Mouse (Mus musculus) liver, embryonic 12.5 days (tissue): ENCODE measurements around the gene Cpe. TPM values are rescaled to one million over a fixed set of nuclear protein-coding genes. Genes with fewer than 3 reads are reported as not detected.

Experiments
- ATAC-seq: fragments of 200-750 bp; cut with Nextera tagmentation; 2 replicates; pipeline ENCODE4 v1.8.0; 2017; ENCODE audit warnings: moderate number of reproducible peaks, mild to moderate bottlenecking, moderate library complexity
- H3K27ac ChIP-seq: fragments of 300-500 bp; sonication (generic); 2 replicates; pipeline ENCODE4 v1.5.1; 2016; ENCODE audit warnings: mild to moderate bottlenecking
- H3K27me3 ChIP-seq: fragments of 300-500 bp; sonication (generic); replicated peaks from 2 replicates; pipeline ENCODE4 v1.6.1; 2016; ENCODE audit warnings: mild to moderate bottlenecking, moderate library complexity
- H3K36me3 ChIP-seq: fragments of 300-500 bp; sonication (generic); 2 replicates; pipeline ENCODE4 v1.6.1; 2016; ENCODE audit warnings: mild to moderate bottlenecking, moderate library complexity
- H3K4me1 ChIP-seq: fragments of 300-500 bp; sonication (generic); 2 replicates; pipeline ENCODE4 v1.6.1; 2016
- H3K4me2 ChIP-seq: fragments of 300-500 bp; sonication (generic); 2 replicates; pipeline ENCODE4 v1.6.1; 2016; ENCODE audit warnings: mild to moderate bottlenecking, moderate library complexity
- H3K4me3 ChIP-seq: fragments of 300-500 bp; sonication (generic); 2 replicates; pipeline ENCODE4 v1.5.1; 2016; ENCODE audit warnings: mild to moderate bottlenecking, moderate library complexity
- H3K9ac ChIP-seq: fragments of 300-500 bp; sonication (generic); 2 replicates; pipeline ENCODE4 v1.6.1; 2016; ENCODE audit warnings: mild to moderate bottlenecking, moderate library complexity
- H3K9me3 ChIP-seq: fragments of 300-500 bp; sonication (generic); replicated peaks from 2 replicates; pipeline ENCODE4 v1.6.1; 2016; ENCODE audit warnings: mild to moderate bottlenecking, moderate library complexity
- WGBS: fragments of 180-500 bp; shearing (Covaris S2); methylation state at CpG from one replicate; pipeline ENCODE4 v1.1.7; 2016; ENCODE audit not compliant: insufficient replicate concordance; 5-methylcytosine and 5-hydroxymethylcytosine counted together
- polyA plus RNA-seq: library from polyadenylated mRNA; unstranded; fragments of >200 nt; fragmentation: Nextera tagmentation; extraction: Ambion mirVana; gene quantifications from 2 replicates; pipeline ENCODE4 v1.2.1, GENCODE M21; 2016

Cpe gene
- polyA plus RNA-seq, 1 experiment from 2014 or later = 6.7 TPM

DNA sequence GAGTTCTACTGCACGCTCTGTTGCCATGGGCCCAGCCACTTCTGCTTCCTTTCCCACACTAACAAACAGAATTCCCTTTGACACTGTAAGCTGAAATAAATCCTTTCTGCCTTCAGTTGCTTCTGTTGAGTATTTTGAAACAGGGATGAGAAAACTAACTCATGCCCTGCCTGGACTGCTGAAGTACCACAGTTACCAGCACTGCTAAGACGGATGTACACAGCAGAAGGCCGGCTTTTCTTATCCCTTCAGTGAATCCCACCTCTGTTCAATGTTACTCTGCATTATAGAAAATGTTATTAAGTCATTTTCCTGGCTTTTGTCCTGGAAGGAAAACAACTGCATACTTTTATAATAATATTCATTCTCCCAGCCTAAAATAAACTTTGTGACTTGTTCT lies 45.7 kb downstream of the Cpe start:
- H3K4me3 ChIP-seq = no peak overlapping the region
- H3K4me1 ChIP-seq = no peaks in the 10 kb centered on the region
- ATAC-seq = no peak
- no peak overlapping the region for H3K4me2 ChIP-seq
- H3K9ac ChIP-seq = no peak overlapping the region
- no peaks in the 10 kb centered on the region for H3K9me3 ChIP-seq
- WGBS = 68% methylated on average over 3 of the region's 3 CpGs
- H3K36me3 ChIP-seq = no peaks in the 10 kb centered on the region
- no peaks in the 10 kb centered on the region for H3K27me3 ChIP-seq
- H3K27ac ChIP-seq = no peak overlapping the region

DNA sequence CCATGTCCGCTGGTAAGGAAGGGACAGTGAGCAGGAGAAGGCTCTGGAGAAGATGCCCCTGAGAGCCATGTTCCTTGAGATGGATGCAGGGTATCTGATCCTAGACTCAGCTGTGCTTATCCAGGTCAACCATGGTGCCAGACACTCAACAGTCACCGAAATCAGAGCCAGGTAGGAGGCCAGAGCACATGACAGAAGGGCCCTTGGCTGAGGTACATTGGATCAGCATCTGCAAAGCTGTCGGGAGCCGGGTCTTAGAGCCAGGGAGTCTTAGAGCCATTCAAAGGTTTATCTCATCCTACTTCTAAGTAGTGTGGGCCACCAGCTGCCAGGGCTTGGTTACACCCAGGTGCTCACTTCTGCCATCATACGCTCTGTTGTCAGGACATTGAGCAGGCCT lies 46.4 kb downstream of the Cpe start:
- no peaks in the 10 kb centered on the region for H3K9me3 ChIP-seq
- no peak overlapping the region for H3K4me3 ChIP-seq
- no peak overlapping the region for H3K27ac ChIP-seq
- no peak for ATAC-seq
- H3K27me3 ChIP-seq = no peaks in the 10 kb centered on the region
- 71% methylated on average over 5 of the region's 5 CpGs for WGBS
- no peaks in the 10 kb centered on the region for H3K36me3 ChIP-seq
- H3K9ac ChIP-seq = no peak overlapping the region
- no peaks in the 10 kb centered on the region for H3K4me1 ChIP-seq
- H3K4me2 ChIP-seq = no peak overlapping the region

DNA sequence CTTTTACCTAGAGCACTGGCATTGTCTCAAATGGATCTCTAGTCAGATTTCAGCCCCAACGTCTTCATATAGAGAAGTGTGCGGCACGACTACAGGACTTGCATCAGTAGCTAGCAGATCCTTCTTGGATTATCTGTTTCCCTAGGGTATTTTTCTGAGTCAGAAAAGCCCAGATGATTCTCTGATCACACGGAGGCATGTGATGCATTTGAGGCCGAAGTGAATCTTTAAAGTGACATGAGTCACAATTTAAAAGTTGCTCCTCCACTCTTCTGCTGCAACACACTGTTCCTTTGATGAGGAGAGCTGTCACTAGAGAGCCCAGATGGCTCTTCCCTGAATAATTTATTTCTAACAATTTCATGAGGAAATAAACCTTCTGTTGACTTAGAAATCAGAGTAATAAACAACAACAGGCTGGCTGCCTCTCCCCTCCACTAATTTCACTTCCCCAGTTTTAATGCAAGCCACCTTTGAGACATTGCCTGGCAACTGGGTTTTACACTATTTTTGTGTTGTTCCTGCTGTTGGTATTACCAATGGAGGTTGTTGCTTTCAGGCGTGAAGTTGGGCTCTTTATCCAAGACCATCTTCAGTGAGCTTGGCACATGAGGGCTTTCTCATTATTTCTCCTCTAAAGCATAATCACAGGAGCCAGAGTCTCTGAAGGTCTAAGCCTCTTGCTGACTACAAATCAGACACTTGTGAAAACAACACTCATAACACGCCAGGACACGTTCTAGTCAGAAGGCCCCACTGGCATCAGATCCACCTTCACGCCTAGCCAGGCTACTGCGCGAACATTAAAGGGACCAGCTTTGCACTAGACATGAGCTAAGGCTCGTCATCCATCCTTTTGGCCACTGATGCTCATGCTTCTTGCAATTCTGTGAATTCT lies 48.5 kb downstream of the Cpe start:
- Histone ChIP-seq H3K4me2 (no peak overlapping the region), H3K27me3 (no peaks in the 10 kb centered on the region), H3K4me3 (no peak overlapping the region), H3K4me1 (no peaks in the 10 kb centered on the region), H3K27ac (no peak overlapping the region), H3K9ac (no peak overlapping the region), H3K36me3 (no peaks in the 10 kb centered on the region), H3K9me3 (no peaks in the 10 kb centered on the region)
- 72% methylated on average over 12 of the region's 12 CpGs for WGBS
- no peak for ATAC-seq

- no peak overlapping the region for H3K27ac ChIP-seq
- H3K9ac ChIP-seq = no peak overlapping the region
- no peaks in the 10 kb centered on the region for H3K4me1 ChIP-seq
- no peaks in the 10 kb centered on the region for H3K36me3 ChIP-seq
- no peaks in the 10 kb centered on the region for H3K27me3 ChIP-seq
- no peak overlapping the region for H3K4me3 ChIP-seq
- H3K9me3 ChIP-seq = no peaks in the 10 kb centered on the region
- WGBS = 55% methylated on average over 4 of the region's 4 CpGs
- H3K4me2 ChIP-seq = no peak overlapping the region
- no peak for ATAC-seq
Observed at GRCm38 (mm10) chr8:64643382-64643781, 49.5 kb downstream of the Cpe start.

DNA sequence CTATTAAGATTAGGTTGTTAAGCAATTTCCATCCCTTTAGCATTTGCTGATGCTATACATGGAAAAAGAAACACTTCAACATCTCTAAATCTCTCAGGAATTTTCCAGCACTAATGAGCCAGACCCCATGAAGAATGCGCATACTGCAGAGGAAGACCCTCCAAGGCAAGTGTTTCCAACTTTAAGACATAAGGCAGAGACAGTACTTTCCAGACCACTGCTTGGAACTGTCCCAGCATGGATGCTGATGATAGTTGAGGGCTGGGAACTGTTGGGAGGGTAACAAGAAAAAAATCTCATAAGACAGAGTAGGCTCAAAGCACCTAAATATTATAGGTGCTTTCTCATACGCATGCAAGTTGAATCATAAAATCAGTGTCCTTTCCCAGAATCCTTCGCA lies 50.1 kb downstream of the Cpe start:
- no peak overlapping the region for H3K4me3 ChIP-seq
- H3K4me1 ChIP-seq = no peaks in the 10 kb centered on the region
- H3K9ac ChIP-seq = no peak overlapping the region
- no peaks in the 10 kb centered on the region for H3K27me3 ChIP-seq
- no peak overlapping the region for H3K4me2 ChIP-seq
- 74% methylated on average over 3 of the region's 3 CpGs for WGBS
- H3K9me3 ChIP-seq = no peaks in the 10 kb centered on the region
- H3K27ac ChIP-seq = no peak overlapping the region
- no peaks in the 10 kb centered on the region for H3K36me3 ChIP-seq
- no peak for ATAC-seq

DNA sequence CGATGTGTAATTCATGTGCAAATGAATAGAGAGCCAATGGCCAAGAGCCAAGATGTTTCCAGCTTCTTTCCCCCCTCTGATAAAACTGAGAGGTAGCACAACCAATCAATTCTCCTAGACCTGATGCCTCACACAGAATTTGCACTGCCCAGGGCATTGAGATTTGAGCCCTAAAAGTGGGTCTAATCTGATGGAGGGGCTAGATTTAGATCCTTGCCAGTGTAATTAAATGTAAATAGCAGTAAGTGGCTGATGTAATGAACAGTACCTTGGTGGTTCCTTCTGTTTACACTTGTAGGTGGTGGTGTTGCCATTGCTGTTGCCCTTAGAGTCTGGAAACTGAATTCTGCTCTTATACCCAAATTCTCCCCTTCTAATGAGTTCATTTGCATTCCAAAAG lies 52.3 kb downstream of the Cpe start:
- Histone ChIP-seq H3K4me3 (no peak overlapping the region), H3K27ac (no peak overlapping the region), H3K36me3 (no peaks in the 10 kb centered on the region), H3K4me2 (no peak overlapping the region), H3K9ac (no peak overlapping the region), H3K27me3 (no peaks in the 10 kb centered on the region), H3K9me3 (no peaks in the 10 kb centered on the region), H3K4me1 (no peaks in the 10 kb centered on the region)
- 59% methylated on average over 1 of the region's 1 CpGs for WGBS
- no peak for ATAC-seq

DNA sequence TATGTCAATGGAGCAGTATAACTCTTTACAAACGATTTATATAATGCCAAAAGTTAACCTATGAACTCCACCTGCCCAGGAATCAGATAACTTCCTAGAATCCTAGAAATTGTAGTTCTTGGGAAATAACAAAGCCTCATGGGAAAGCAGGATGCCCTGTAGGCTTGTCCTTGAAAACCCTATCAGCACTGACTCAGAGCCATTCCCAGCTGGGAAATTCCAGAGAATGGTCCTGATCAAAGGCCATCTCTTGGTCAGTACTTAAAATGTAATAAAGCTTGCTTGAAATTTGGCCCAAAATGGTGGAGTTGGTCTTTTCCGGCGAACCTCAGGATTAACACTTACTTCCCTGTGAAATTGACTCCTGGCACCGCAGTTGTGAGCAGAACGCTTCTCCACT lies 53.2 kb downstream of the Cpe start:
- Histone ChIP-seq H3K9me3 (no peaks in the 10 kb centered on the region), H3K4me1 (no peaks in the 10 kb centered on the region), H3K4me3 (no peak overlapping the region), H3K36me3 (no peaks in the 10 kb centered on the region), H3K9ac (no peak overlapping the region), H3K27ac (no peak overlapping the region), H3K27me3 (no peaks in the 10 kb centered on the region), H3K4me2 (no peak overlapping the region)
- ATAC-seq = no peak
- 78% methylated on average over 5 of the region's 5 CpGs for WGBS

DNA sequence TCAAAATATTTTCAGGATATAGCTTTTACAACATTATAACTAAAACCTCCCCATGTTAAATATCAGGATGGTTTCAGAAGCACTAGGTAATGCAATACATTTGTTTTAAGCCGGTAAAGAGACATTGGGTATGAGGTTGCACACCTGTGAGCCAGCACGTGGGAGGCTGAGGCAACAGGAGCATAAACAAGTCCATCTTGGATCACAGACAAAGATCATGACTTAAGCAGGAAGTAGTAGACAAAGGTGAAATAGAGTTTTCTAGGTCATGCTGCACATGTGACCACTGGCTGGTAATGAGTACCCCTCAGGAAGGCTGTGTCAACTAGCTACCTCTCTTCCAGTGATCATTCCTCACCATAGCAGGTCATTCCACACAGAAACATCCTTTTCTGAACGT lies 58.0 kb downstream of the Cpe start:
- Histone ChIP-seq H3K4me2 (no peak overlapping the region), H3K27ac (no peak overlapping the region), H3K36me3 (no peaks in the 10 kb centered on the region), H3K4me3 (no peak overlapping the region), H3K4me1 (no peaks in the 10 kb centered on the region), H3K9me3 (no peaks in the 10 kb centered on the region), H3K27me3 (no peaks in the 10 kb centered on the region), H3K9ac (no peak overlapping the region)
- WGBS = 62% methylated on average over 3 of the region's 3 CpGs
- no peak for ATAC-seq

GRCm38 (mm10) chr8:64634131-64634865 lies 58.6 kb downstream of the Cpe start:
- Histone ChIP-seq H3K27me3 (no peaks in the 10 kb centered on the region), H3K27ac (no peak overlapping the region), H3K9ac (no peak overlapping the region), H3K4me3 (no peak overlapping the region), H3K4me1 (no peaks in the 10 kb centered on the region), H3K4me2 (no peak overlapping the region), H3K9me3 (no peaks in the 10 kb centered on the region), H3K36me3 (no peaks in the 10 kb centered on the region)
- no peak for ATAC-seq
- 60% methylated on average over 8 of the region's 8 CpGs for WGBS

- no peak overlapping the region for H3K27ac ChIP-seq
- no peak for ATAC-seq
- no peak overlapping the region for H3K4me2 ChIP-seq
- no peaks in the 10 kb centered on the region for H3K27me3 ChIP-seq
- H3K9ac ChIP-seq = no peak overlapping the region
- H3K4me3 ChIP-seq = no peak overlapping the region
- H3K9me3 ChIP-seq = no peaks in the 10 kb centered on the region
- 64% methylated on average over 4 of the region's 4 CpGs for WGBS
- no peaks in the 10 kb centered on the region for H3K36me3 ChIP-seq
- H3K4me1 ChIP-seq = no peaks in the 10 kb centered on the region
Observed at GRCm38 (mm10) chr8:64632169-64632568, 60.7 kb downstream of the Cpe start.

DNA sequence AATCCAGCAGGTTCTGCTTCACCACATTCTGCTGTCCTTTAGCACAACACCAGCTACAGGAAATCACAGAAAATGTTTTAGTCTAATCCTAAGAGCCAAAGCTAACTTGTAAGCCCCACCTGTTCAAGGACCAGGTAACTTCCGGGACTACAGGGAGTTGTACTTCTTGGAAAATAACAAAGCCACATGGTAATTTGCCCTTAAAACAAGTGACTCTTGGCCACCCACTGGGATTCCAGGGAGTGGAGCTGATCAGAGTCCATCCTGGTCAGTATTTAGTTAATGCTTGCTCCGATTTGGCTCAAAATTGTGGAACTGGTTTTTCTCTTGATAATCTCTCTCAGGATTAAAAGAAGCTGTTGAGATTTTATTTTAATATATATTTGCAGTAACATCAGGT lies 61.1 kb downstream of the Cpe start:
- Histone ChIP-seq H3K4me3 (no peak overlapping the region), H3K4me2 (no peak overlapping the region), H3K27me3 (no peaks in the 10 kb centered on the region), H3K9ac (no peak overlapping the region), H3K27ac (no peak overlapping the region), H3K4me1 (no peaks in the 10 kb centered on the region), H3K9me3 (no peaks in the 10 kb centered on the region), H3K36me3 (no peaks in the 10 kb centered on the region)
- no peak for ATAC-seq
- WGBS = 66% methylated on average over 2 of the region's 2 CpGs

GRCm38 (mm10) chr8:64629034-64629760 lies 63.7 kb downstream of the Cpe start:
- H3K4me3 ChIP-seq = no peak overlapping the region
- ATAC-seq = no peak
- 76% methylated on average over 6 of the region's 6 CpGs for WGBS
- H3K9me3 ChIP-seq = no peaks in the 10 kb centered on the region
- no peak overlapping the region for H3K9ac ChIP-seq
- no peak overlapping the region for H3K27ac ChIP-seq
- no peaks in the 10 kb centered on the region for H3K4me1 ChIP-seq
- no peaks in the 10 kb centered on the region for H3K36me3 ChIP-seq
- H3K4me2 ChIP-seq = no peak overlapping the region
- H3K27me3 ChIP-seq = no peaks in the 10 kb centered on the region
